Mouse (Mus musculus) kidney, adult 8-10 months (tissue): ENCODE results near the gene Kcnj15.

Experiments
- DNase-seq, 2 experiments: peaks; one replicate each; pipeline ENCODE4 v3.0.0; 2022

Gene Kcnj15

GRCm38 (mm10) chr16:95248646-95249045 is 8.7 kb upstream of the Kcnj15 start:
- DNase-seq, result no peak

GRCm38 (mm10) chr16:95256648-95257047 is 710 bp upstream of the Kcnj15 start:
- no peak for DNase-seq

GRCm38 (mm10) chr16:95258100-95258499 is 742 bp downstream of the Kcnj15 start:
- DNase-seq, result no peak

- DNase-seq, result peak; percentile 77 to 80
Measured at GRCm38 (mm10) chr16:95259505-95259904, 2.1 kb downstream of the Kcnj15 start.

GRCm38 (mm10) chr16:95260693-95261092 is 3.3 kb downstream of the Kcnj15 start:
- no peak for DNase-seq

GRCm38 (mm10) chr16:95261807-95262206 is 4.4 kb downstream of the Kcnj15 start:
- no peak for DNase-seq

- DNase-seq, result peak in 1 of 2 experiments; percentile 63
Measured at GRCm38 (mm10) chr16:95262706-95263363, 5.5 kb downstream of the Kcnj15 start.

- DNase-seq, result no peak
Measured at GRCm38 (mm10) chr16:95264324-95264723, 7.0 kb downstream of the Kcnj15 start.

GRCm38 (mm10) chr16:95267481-95268183 is 10.3 kb downstream of the Kcnj15 start:
- no peak for DNase-seq

GRCm38 (mm10) chr16:95269610-95270009 is 12.3 kb downstream of the Kcnj15 start:
- no peak for DNase-seq

- DNase-seq, result no peak
Measured at GRCm38 (mm10) chr16:95273101-95273500, 15.7 kb downstream of the Kcnj15 start.

GRCm38 (mm10) chr16:95275713-95276502 is 18.6 kb downstream of the Kcnj15 start:
- DNase-seq, result peak; percentile 67 to 85

- peak in 1 of 2 experiments; percentile 48 for DNase-seq
Measured at GRCm38 (mm10) chr16:95279015-95279414, 21.7 kb downstream of the Kcnj15 start.

- no peak for DNase-seq
Measured at GRCm38 (mm10) chr16:95280338-95280737, 23.0 kb downstream of the Kcnj15 start.

- DNase-seq, result no peak
Measured at GRCm38 (mm10) chr16:95283369-95283768, 26.0 kb downstream of the Kcnj15 start.

- no peak for DNase-seq
Measured at GRCm38 (mm10) chr16:95284085-95284727, 26.8 kb downstream of the Kcnj15 start.

GRCm38 (mm10) chr16:95285043-95285442 is 27.7 kb downstream of the Kcnj15 start:
- no peak for DNase-seq

GRCm38 (mm10) chr16:95285767-95286166 is 28.4 kb downstream of the Kcnj15 start:
- no peak for DNase-seq

GRCm38 (mm10) chr16:95287656-95288055 is 30.3 kb downstream of the Kcnj15 start:
- peak; percentile 79 to 89 for DNase-seq

- no peak for DNase-seq
Measured at GRCm38 (mm10) chr16:95289375-95289774, 32.0 kb downstream of the Kcnj15 start.

- peak; percentile 67 to 77 for DNase-seq
Measured at GRCm38 (mm10) chr16:95291450-95292101, 34.2 kb downstream of the Kcnj15 start.

- peak in 1 of 2 experiments; percentile 4 for DNase-seq
Measured at GRCm38 (mm10) chr16:95292843-95293505, 35.6 kb downstream of the Kcnj15 start.
